Mouse (Mus musculus) cortical plate, adult 2 months (tissue): ENCODE data around the gene Grk1.

ENCODE experiments used
- CTCF ChIP-seq: fragments of 200-500 bp; IDR thresholded peaks from 2 replicates; pipeline ENCODE4 v1.5.1; 2011; ENCODE audit warnings: mild to moderate bottlenecking, control low read depth, low read length; ENCODE audit not compliant: insufficient read depth; ENCODE audit errors: extremely low read depth
- POLR2A ChIP-seq: fragments of 200-500 bp; IDR thresholded peaks from 2 replicates; pipeline ENCODE4 v1.6.1; 2011; ENCODE audit warnings: mild to moderate bottlenecking, low read length, control low read depth; ENCODE audit not compliant: insufficient read depth; ENCODE audit errors: extremely low read depth

- TF ChIP-seq CTCF (no peak), POLR2A (no peak)
Observed at GRCm38 (mm10) chr8:13387728-13388127, 17.2 kb upstream of the Grk1 start.
